Mouse (Mus musculus) thymus, adult 18-20 months (tissue): ENCODE measurements around the gene Psma4.
"Not testable (repeated sequence)": the region's sequence is repeated elsewhere in the genome, so short reads cannot be mapped to it uniquely, and the experiment has no call there.

Experiments used
- DNase-seq, 2 experiments: peaks; one replicate each; pipeline ENCODE4 v3.0.0; 2022; ENCODE audit warnings: mixed read lengths in 2 of 2

Psma4 gene

GRCm38 (mm10) chr9:54950575-54951321, at the start of gene Psma4, which contains the start of gene AY074887:
Gene Psma4, plus strand, starts transcription at chr9:54950790.
Gene AY074887, minus strand, starts transcription at chr9:54950998.
- DNase-seq: peak; percentile 81 to 84

- no peak for DNase-seq
Measured at GRCm38 (mm10) chr9:54909446-54909845, 41.1 kb upstream of the Psma4 start.

GRCm38 (mm10) chr9:54915576-54915975, 35.0 kb upstream of the Psma4 start:
- no peak for DNase-seq

GRCm38 (mm10) chr9:54916401-54916800, 34.2 kb upstream of the Psma4 start:
- DNase-seq: no peak

- DNase-seq: peak; percentile 60 to 77
Measured at GRCm38 (mm10) chr9:54917010-54917677, 33.4 kb upstream of the Psma4 start, which contains the start of gene Hykk. Gene Hykk, plus strand, starts transcription at chr9:54917283.

- DNase-seq: no peak
Measured at GRCm38 (mm10) chr9:54918191-54918590, 32.4 kb upstream of the Psma4 start.

GRCm38 (mm10) chr9:54918781-54919180, 31.8 kb upstream of the Psma4 start:
- DNase-seq: no peak

- DNase-seq: no peak
Measured at GRCm38 (mm10) chr9:54919946-54920345, 30.6 kb upstream of the Psma4 start.

- no peak for DNase-seq
Measured at GRCm38 (mm10) chr9:54930741-54931140, 19.8 kb upstream of the Psma4 start.

GRCm38 (mm10) chr9:54931765-54932164, 18.8 kb upstream of the Psma4 start:
- DNase-seq: no peak

- no peak for DNase-seq
Measured at GRCm38 (mm10) chr9:54932379-54932778, 18.2 kb upstream of the Psma4 start.

GRCm38 (mm10) chr9:54942071-54942470, 8.5 kb upstream of the Psma4 start:
- DNase-seq: no peak

- no peak for DNase-seq
Measured at GRCm38 (mm10) chr9:54944467-54944866, 6.1 kb upstream of the Psma4 start.

- no peak for DNase-seq
Measured at GRCm38 (mm10) chr9:54946256-54946655, 4.3 kb upstream of the Psma4 start.

- no peak for DNase-seq
Measured at GRCm38 (mm10) chr9:54949465-54949864, 1.1 kb upstream of the Psma4 start.

- DNase-seq: not testable (repeated sequence)
Measured at GRCm38 (mm10) chr9:54950162-54950561, 428 bp upstream of the Psma4 start.

- DNase-seq: no peak
Measured at GRCm38 (mm10) chr9:54961059-54961458, 10.5 kb downstream of the Psma4 start.

- no peak for DNase-seq
Measured at GRCm38 (mm10) chr9:54963669-54964068, 13.1 kb downstream of the Psma4 start.

- no peak for DNase-seq
Measured at GRCm38 (mm10) chr9:54969972-54970637, 19.5 kb downstream of the Psma4 start.

GRCm38 (mm10) chr9:54980674-54981073, 30.1 kb downstream of the Psma4 start, which contains the start of gene Chrna5:
Gene Chrna5, plus strand, starts transcription at chr9:54980880.
- no peak for DNase-seq

GRCm38 (mm10) chr9:54981291-54982191, 31.0 kb downstream of the Psma4 start:
- DNase-seq: peak; percentile 18 to 21

- DNase-seq: no peak
Measured at GRCm38 (mm10) chr9:54982401-54982800, 31.8 kb downstream of the Psma4 start.
